Mouse (Mus musculus): Measurements from ENCODE around the gene Vax1. TPM values are rescaled to one million over a fixed set of nuclear protein-coding genes. Genes with fewer than 3 reads are reported as not detected.
A peak's percentile ranks its signal among the peaks of the same experiment; 100 is the strongest.

The Vax1 gene
- 0.25 TPM in 1 of 2 replicates, not detected in the other for polyA plus RNA-seq (2016; fragmentation: Nextera tagmentation; extraction: Ambion mirVana)

DNA sequence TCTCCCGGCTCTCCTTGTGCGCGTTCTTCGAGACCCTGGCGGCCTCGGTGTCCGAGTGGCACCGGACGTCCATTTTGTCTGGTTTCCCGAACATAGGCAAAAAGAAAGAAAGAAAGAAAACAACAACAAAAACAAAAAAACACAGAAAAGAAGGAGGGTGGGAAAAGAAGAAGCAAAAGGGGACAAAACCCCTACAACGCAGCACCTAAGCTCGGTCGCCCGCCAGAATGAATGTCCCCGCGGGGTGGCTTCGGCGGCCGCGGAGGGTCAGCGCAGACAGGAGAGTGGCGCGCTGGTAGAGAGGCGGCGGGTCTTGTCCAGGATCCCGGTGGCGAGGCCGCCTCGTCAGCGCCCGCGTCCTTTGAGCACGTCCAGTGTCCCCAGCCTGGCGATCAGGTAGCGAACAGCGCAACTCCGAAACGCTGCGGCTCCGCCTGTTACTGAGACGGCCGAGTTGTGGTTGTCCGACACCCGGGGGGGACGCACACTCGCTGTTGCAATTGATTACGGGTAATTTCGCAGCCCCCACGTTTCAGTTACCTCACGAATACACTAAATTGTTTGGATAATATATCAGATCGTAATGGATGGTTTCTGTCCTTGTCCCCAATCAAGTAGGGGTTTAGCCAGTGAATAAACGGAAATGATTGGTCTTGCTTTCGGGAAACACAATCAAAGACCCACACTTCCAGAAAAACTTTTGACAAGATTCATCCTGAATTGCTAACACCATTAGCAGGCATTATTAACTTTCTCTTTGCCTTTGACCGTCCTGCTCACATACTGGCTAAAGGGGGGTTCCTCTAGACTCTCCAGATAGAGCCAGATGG lies at the start of gene Vax1:
Gene Vax1, minus strand, starts transcription at position 121 of the 830 bp plus-strand sequence.
- Histone ChIP-seq H3K4me1 (replicated peaks) (peaks cover 49% of the 10 kb centered on the region), H3K36me3 (no peaks in the 10 kb centered on the region), H3K27me3 (ENCODE audit: insufficient read depth, poor library complexity, severe bottlenecking) (peaks cover 100% of the 10 kb centered on the region), H3K9me3 (no peaks in the 10 kb centered on the region), H3K27ac (peak within 1 kb of the TSS; percentile 29; the same call in 1 of the 2 replicates), H3K4me3 (peak within 1 kb of the TSS; percentile 43)
- peak; percentile 60 for DNase-seq (ENCODE audit: low spot score)
- WGBS: under 1% methylated on average over 54 of the region's 54 CpGs

DNA sequence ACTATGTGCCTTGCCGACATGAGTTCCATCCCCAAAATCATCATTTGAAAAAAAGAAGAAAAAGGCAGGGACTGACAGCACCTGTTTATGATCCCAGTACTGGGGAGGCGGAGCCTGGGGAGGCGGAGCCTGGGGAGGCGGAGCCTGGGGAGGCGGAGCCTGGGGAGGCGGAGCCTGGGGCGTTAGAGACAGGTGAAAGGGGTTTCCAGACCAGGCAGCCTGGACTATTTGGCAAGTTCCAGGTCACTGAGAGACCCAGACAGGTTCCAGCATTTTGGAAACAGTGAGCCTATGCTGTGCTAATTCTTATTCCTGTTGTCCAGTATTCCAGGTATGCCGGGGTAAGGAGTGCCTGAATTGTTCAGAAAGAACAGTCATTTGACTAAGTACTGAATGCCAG lies 49.1 kb upstream of the Vax1 start, which contains the start of gene Kcnk18:
Gene Kcnk18, plus strand, starts transcription at position 224 of the 400 bp plus-strand sequence.
- Histone ChIP-seq H3K36me3 (no peaks in the 10 kb centered on the region), H3K27ac (no peak within 1 kb of the TSS), H3K27me3 (ENCODE audit: insufficient read depth, poor library complexity, severe bottlenecking) (peaks cover 40% of the 10 kb centered on the region), H3K4me1 (replicated peaks) (peaks cover 14% of the 10 kb centered on the region), H3K9me3 (0 out of 2 replicates have a peak, but pooled peaks cover 3% of the 10 kb centered on the region), H3K4me3 (no peak within 1 kb of the TSS)
- DNase-seq (ENCODE audit: low spot score): no peak
- WGBS: 89% methylated on average over 8 of the region's 8 CpGs

DNA sequence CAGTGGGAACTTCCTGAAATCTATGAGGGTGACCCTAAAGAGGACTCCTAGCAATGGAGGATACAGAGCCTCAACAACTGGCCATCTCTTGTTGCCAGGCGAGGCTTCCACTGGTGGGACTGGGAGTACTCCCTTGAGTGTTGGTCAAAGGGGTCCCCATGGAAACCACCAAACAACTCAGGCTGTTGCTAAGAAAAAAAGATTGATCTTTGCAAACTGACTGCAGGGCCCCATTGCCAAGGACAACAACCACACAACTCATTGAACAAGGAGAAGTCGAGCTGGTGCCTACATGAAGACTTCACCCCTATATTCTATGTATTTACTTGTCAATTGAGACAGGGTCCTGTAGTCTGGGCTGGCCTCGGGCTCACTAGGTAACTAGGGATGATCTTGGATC lies 47.0 kb upstream of the Vax1 start:
- H3K4me3 ChIP-seq: no peak overlapping the region
- peaks cover 14% of the 10 kb centered on the region for H3K4me1 ChIP-seq (replicated peaks)
- H3K27me3 ChIP-seq (ENCODE audit: insufficient read depth, poor library complexity, severe bottlenecking): peaks cover 40% of the 10 kb centered on the region
- 0 out of 2 replicates have a peak, but pooled peaks cover 3% of the 10 kb centered on the region for H3K9me3 ChIP-seq
- no peaks in the 10 kb centered on the region for H3K36me3 ChIP-seq
- no peak overlapping the region for H3K27ac ChIP-seq
- WGBS: 77% methylated on average over 3 of the region's 3 CpGs
- DNase-seq (ENCODE audit: low spot score): no peak

DNA sequence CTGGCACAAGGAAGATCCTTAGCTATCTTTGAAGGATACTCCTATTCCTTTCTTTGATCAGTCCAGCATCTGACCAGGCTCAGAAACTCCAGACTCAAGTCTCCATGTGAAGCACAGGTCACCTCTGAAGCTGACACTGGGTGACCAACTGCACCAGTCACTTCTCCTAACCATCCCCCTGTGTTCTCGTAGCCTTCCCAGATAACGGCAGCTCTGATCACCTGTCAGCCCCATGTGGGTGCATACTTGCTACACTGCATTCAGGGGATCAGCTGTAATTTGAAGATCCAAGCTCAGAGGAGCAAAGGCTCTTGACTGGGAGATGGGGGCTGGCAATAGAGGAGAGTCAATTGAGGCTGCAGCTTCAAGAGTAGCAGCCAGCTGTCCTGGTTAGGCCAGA lies 39.1 kb upstream of the Vax1 start:
- Histone ChIP-seq H3K4me1 (replicated peaks) (no peaks in the 10 kb centered on the region), H3K27me3 (ENCODE audit: insufficient read depth, poor library complexity, severe bottlenecking) (peaks cover 14% of the 10 kb centered on the region), H3K27ac (no peak overlapping the region), H3K4me3 (no peak overlapping the region), H3K9me3 (no peaks in the 10 kb centered on the region), H3K36me3 (no peaks in the 10 kb centered on the region)
- no peak for DNase-seq (ENCODE audit: low spot score)
- WGBS: 71% methylated on average over 2 of the region's 2 CpGs

DNA sequence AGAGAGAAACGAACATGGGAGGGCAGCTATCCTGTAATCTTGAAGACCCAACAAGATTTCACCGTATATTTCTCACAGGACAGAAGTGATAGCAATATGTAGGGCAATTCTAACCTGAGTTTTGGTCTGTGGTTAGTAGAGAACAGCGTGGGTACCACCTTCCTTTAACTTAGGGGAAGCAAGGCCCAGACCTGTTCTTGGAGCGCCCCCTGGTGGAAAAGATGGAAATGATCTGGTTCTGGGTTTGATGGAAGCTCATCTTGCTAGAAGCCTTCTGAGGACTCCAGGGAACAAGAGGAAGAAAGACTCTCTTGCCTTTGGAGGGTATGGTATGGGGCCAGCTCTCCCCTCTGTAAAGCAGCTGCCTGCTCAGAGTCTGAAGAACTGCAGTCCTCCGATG lies 38.6 kb upstream of the Vax1 start:
- DNase-seq (ENCODE audit: low spot score): peak; percentile 74
- no peak overlapping the region for H3K27ac ChIP-seq
- H3K36me3 ChIP-seq: no peaks in the 10 kb centered on the region
- no peak overlapping the region for H3K4me3 ChIP-seq
- H3K27me3 ChIP-seq (ENCODE audit: insufficient read depth, poor library complexity, severe bottlenecking): peaks cover 13% of the 10 kb centered on the region
- WGBS: 28% methylated on average over 5 of the region's 5 CpGs
- no peaks in the 10 kb centered on the region for H3K9me3 ChIP-seq
- no peaks in the 10 kb centered on the region for H3K4me1 ChIP-seq (replicated peaks)

DNA sequence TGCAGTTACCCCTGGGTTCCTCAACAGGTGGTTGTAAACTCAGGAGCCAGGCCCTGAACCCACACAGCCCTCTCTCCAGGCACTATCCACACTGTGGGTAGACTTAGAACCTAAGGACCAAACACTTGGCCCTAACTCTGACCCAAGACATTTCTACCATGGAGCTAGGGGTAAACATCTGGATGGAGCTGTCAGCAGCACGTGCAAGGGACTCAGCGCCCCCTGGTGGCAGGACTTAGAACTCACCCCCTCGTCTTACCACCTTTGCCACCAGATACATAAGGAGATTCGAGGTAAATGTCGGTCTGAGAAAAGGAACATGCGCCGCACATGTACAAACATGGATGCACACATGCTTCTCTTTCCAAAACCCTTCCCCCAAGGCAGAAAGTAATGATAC lies 28.3 kb upstream of the Vax1 start:
- WGBS: 46% methylated on average over 7 of the region's 7 CpGs
- DNase-seq (ENCODE audit: low spot score): peak; percentile 59
- Histone ChIP-seq H3K27me3 (ENCODE audit: insufficient read depth, poor library complexity, severe bottlenecking) (peaks cover 58% of the 10 kb centered on the region), H3K4me1 (replicated peaks) (peaks cover 15% of the 10 kb centered on the region; the same call in 1 of the 2 replicates), H3K27ac (no peak overlapping the region), H3K36me3 (no peaks in the 10 kb centered on the region), H3K4me3 (no peak overlapping the region), H3K9me3 (peaks cover 12% of the 10 kb centered on the region)

DNA sequence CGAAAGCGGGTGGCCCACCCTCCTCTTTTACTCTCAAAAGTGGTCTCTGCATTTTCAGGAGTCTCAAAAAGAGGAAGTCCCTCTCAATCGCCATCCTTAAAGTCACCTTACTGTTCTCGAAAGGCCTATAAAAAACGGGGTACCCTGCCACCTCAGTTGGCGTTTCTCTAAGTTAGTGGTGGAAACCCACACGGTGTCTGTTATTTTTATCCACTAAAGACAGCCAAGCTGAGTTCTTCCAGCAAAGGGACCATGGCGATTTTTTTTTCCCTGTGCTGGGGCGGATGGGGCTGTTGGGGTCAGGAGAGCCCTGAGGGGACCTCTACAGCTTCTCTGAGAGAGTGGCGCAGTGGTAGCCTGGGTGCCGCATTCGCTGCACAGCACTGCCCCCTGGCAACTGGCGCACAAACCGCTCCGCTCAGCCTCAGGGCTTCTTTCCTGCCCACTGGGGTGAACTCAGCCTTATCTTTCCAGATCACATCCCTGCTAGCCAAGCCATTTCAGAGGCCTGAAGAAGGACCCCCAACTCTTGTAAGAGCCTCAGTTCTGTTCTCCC lies 26.3 kb upstream of the Vax1 start:
- H3K4me3 ChIP-seq: no peak overlapping the region
- H3K4me1 ChIP-seq (replicated peaks): peaks cover 15% of the 10 kb centered on the region; the same call in 1 of the 2 replicates
- H3K27me3 ChIP-seq (ENCODE audit: insufficient read depth, poor library complexity, severe bottlenecking): peaks cover 78% of the 10 kb centered on the region
- DNase-seq (ENCODE audit: low spot score): peak; percentile 71
- WGBS: 3% methylated on average over 15 of the region's 15 CpGs
- H3K9me3 ChIP-seq: peaks cover 8% of the 10 kb centered on the region
- no peaks in the 10 kb centered on the region for H3K36me3 ChIP-seq
- H3K27ac ChIP-seq: no peak overlapping the region

DNA sequence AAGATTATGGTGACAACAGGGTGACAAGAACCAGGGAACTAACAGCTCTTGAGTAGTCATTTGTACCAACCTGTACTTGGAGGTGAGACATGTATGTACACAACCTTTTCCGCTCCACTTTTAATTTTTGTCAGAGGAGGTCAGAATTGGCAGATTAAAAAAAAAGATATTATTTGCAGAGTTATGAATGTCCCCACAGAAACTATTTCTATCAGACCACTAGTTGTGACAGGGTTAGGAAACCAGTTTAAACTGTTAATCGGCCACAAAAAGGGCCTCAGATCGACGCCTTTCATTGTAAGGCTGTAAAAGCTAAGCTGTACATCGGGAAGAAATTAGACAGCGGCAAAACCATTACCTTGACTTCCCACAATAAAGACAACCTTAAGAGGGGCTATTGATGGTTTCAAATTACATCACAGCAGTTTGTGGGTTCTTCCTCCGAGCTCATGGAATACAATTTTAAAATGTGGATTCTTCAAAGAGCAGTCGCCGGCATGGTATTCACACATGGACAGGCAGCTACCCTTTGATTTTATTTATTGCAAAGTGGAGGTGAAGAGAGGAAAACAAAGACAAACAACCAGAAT lies 25.4 kb upstream of the Vax1 start:
- Histone ChIP-seq H3K36me3 (no peaks in the 10 kb centered on the region), H3K27ac (no peak overlapping the region), H3K9me3 (peaks cover 5% of the 10 kb centered on the region), H3K4me3 (no peak overlapping the region), H3K27me3 (ENCODE audit: insufficient read depth, poor library complexity, severe bottlenecking) (peaks cover 87% of the 10 kb centered on the region), H3K4me1 (replicated peaks) (peaks cover 15% of the 10 kb centered on the region; the same call in 1 of the 2 replicates)
- WGBS: 7% methylated on average over 9 of the region's 9 CpGs
- DNase-seq (ENCODE audit: low spot score): no peak

DNA sequence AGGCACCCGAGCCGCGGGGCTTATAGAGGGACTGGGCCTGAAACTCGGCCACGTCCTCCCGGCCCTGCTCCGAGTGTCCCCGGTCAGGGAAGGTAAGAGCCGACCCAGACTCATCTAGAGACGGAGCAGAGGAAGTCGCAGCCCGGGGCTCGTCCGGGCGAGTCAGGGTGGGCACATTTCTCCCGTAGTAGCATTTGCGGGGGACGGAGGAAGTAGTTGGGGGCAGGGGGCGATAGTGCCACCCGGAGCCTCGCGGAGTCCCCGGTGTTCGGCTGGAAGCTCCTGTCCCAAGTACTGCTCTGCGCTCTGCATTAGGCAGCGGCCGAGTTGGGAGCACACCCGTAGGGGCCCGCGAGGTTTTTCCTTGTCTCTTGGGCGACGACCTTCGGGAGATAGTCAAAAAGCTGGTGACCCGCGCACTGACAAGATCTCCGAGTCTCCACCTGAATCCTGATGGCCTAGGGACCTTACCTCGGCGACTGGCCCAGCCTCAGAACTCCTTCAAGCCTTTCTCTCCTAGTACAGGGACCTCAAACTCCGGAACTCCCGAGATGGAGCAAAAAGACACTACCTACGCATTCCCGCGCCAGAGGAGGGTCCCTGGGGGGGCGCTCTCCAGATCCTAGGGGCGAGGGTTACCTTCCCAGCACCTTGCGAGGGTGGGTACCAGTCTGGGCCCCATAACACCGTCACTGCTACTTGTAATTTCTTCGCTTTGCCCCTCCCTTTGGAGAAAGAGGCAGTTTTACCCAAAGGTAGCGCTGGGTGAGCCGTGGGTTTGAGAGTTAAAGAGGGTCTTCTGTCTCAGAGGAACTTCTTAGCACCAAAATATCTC lies 24.3 kb upstream of the Vax1 start:
- WGBS: under 1% methylated on average over 50 of the region's 50 CpGs
- no peak overlapping the region for H3K27ac ChIP-seq
- H3K36me3 ChIP-seq: no peaks in the 10 kb centered on the region
- H3K4me3 ChIP-seq: peak overlapping the region; percentile 30
- DNase-seq (ENCODE audit: low spot score): peak; percentile 66
- H3K4me1 ChIP-seq (replicated peaks): peaks cover 15% of the 10 kb centered on the region; the same call in 1 of the 2 replicates
- peaks cover 98% of the 10 kb centered on the region for H3K27me3 ChIP-seq (ENCODE audit: insufficient read depth, poor library complexity, severe bottlenecking)
- H3K9me3 ChIP-seq: no peaks in the 10 kb centered on the region

DNA sequence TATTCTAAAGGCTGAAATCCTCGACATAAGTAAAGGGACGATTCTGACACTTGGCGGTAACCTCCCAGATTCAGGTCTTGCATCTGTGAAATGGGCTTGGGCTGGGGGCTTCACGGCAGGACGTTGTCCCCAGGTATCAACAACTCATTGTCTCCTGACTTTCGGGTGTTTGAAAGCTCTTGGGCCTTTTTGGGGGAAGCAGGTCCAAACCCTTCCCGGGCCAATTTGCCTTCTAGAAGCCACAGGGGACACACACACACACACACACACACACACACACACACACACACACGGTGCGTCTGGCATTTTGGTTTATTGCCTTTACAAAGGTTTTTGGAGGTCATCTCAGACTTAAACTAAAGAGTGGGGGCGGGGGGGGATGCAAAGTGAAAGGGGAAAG lies 23.6 kb upstream of the Vax1 start:
- H3K36me3 ChIP-seq: no peaks in the 10 kb centered on the region
- H3K27me3 ChIP-seq (ENCODE audit: insufficient read depth, poor library complexity, severe bottlenecking): peaks cover 100% of the 10 kb centered on the region
- WGBS: under 1% methylated on average over 10 of the region's 10 CpGs
- peak; percentile 37 for DNase-seq (ENCODE audit: low spot score)
- peaks cover 15% of the 10 kb centered on the region; the same call in 1 of the 2 replicates for H3K4me1 ChIP-seq (replicated peaks)
- peak overlapping the region; percentile 30; the same call in 1 of the 2 replicates for H3K4me3 ChIP-seq
- no peak overlapping the region for H3K27ac ChIP-seq
- no peaks in the 10 kb centered on the region for H3K9me3 ChIP-seq

DNA sequence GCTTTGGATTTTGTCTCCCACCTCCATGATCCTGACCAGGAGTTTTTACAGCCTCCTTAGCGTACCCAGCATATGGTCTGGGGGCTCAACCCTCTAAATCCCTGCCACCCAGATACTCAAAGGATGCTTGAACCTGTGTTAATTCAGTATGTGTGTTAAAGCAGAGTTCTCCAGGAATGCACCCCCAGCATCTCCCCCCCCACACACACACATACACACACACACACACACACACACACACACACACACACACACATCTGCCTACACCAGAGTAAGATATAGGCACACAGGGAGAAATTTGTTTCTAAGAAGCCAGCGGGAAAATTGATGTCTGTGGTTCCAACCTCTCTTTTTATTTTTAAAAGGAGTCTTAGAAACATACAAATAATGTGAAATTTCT lies 22.6 kb upstream of the Vax1 start:
- Histone ChIP-seq H3K27me3 (ENCODE audit: insufficient read depth, poor library complexity, severe bottlenecking) (peaks cover 100% of the 10 kb centered on the region), H3K9me3 (no peaks in the 10 kb centered on the region), H3K36me3 (no peaks in the 10 kb centered on the region), H3K4me3 (no peak overlapping the region), H3K4me1 (replicated peaks) (peaks cover 15% of the 10 kb centered on the region; the same call in 1 of the 2 replicates), H3K27ac (no peak overlapping the region)
- 5% methylated on average over 2 of the region's 2 CpGs for WGBS
- peak; percentile 20 for DNase-seq (ENCODE audit: low spot score)

DNA sequence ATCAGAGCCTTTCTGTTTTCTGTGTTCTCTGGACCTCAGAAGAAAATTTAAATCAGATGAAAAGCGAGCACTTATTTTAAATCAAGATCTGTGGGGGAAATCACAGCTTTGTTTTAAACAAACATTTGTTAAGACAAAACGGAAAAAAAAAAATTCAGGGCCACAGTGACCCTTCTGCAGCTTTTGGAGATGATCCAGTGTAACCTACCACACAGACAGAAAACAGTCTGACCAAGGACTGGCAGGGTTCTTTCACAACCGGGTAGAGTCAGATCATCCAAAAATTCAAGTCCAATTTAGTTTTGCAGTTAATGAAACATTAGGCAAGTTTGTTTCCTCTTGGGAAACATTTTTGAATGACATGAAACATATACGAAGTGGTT lies 21.3 kb upstream of the Vax1 start:
- no peak for DNase-seq (ENCODE audit: low spot score)
- Histone ChIP-seq H3K36me3 (no peaks in the 10 kb centered on the region), H3K9me3 (no peaks in the 10 kb centered on the region), H3K4me1 (replicated peaks) (peaks cover 10% of the 10 kb centered on the region; the same call in 1 of the 2 replicates), H3K4me3 (no peak overlapping the region), H3K27ac (no peak overlapping the region), H3K27me3 (ENCODE audit: insufficient read depth, poor library complexity, severe bottlenecking) (peaks cover 100% of the 10 kb centered on the region)
- 7% methylated on average over 4 of the region's 4 CpGs for WGBS

Data from hindbrain, embryonic 10.5 days (tissue).